Mouse (Mus musculus) spleen, postnatal 10 days (tissue): ENCODE results near the gene 8030474K03Rik.
"Not testable (repeated sequence)": the region's sequence is repeated elsewhere in the genome, so short reads cannot be mapped to it uniquely, and the experiment has no call there.

Source experiments
- DNase-seq, 2 experiments: peaks; one replicate each; pipeline ENCODE4 v3.0.0; 2021 to 2022; ENCODE audit warnings: low spot score in 2 of 2

Gene 8030474K03Rik

DNA sequence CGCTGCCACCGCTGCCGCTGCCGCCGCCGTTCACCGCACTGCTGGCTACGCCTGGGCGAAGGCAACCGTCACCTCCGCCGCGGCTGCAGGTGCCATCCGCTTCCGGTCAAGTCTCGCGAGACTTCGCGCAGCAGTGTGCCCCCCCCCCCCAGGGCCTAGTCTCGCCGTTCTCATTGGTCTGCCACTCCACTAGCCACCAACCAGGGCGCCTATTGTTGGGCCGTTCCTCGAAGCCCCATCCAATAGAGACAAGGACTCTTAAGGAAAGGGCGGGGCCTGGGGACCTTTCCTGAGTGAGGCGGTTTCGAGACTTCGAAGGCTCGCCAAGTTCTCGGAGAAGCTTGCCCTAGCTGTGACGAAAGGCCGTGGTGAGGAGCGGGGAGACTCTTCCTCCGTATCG is at the start of gene 8030474K03Rik, which contains the start of gene Gm4779:
Gene 8030474K03Rik (plus strand): TSS at position 315 of the 400 bp plus-strand sequence.
Gene Gm4779 (minus strand): TSS at position 82 of the 400 bp plus-strand sequence.
- DNase-seq = no peak

DNA sequence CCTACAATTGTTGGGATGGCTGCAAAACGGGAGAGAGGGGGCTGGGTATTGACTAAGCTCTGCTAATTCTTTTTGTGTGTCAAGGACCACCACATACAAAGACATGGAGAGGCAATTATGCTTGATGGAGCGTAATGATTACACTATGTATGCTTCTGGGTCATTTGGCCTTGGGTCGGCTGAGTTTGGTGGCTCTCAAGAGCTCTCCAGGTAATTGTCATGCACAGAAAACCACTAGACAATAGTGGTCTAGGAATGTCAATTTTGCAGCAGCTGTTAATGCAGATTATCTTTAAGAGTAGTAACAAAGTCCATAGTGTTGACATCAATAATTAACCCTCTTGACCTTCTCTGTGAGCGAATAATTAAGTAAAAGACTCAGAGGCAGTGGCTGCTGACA is 44.3 kb upstream of the 8030474K03Rik start:
- no peak for DNase-seq

GRCm38 (mm10) chrX:101754478-101754877 is 40.0 kb upstream of the 8030474K03Rik start:
- DNase-seq = no peak

DNA sequence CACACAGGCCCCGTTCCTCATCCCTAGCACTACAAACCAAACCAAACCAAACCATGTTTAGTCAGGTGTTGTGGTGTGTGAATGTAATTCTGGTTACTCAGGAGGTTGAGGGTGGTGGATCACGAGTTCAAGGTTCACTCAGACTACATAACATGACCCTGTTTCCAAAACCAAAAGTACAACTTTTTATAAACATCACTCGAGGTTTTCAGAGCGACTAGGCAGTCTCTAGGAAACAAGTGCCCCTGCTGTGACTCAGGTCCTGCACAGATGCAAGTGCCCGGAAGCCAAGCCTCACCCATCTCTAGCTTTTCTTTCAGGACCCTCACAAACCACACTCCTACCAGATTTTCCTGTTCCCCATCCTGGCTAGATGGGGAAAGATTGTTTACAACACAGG is 29.8 kb upstream of the 8030474K03Rik start:
- no peak for DNase-seq

DNA sequence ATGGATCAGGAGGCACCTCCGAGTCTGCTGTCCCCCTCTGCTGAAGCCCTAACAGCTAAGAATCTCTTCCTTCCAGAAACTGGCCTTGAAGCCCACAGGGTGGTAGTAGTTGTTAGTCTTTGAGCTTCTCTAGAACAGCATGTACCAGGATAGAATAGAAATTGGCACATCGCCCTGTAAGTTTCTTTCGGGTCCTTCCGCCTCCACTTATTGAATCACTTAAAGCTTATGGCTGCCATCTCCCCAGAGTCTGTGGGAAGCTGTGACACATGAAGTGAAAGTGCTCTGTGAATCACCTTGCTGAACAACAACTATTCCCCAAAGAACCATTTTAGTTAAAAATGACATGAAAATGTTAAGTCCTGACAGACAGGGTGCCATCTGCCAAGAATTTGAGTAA is 29.3 kb upstream of the 8030474K03Rik start:
- DNase-seq = no peak

DNA sequence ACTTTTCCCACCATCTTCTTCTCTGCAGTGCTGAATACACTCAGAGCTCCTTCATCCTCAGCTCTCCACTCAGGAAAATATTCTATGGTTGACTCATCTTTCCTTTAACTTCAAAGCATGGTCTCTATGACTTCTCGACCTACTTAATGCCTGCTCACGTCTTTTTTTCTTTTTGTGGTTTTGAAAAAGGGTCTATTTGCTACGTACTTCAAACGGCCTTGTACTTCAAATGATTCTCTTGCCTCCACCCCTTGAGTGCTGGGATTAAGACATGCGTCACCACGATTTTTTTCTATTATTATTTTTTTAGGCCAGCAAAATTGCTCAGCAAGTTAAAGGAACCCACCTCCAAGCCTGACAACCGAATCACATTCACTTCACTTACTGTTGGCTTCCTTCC is 27.2 kb upstream of the 8030474K03Rik start:
- no peak for DNase-seq

GRCm38 (mm10) chrX:101769478-101769877 is 25.0 kb upstream of the 8030474K03Rik start:
- no peak for DNase-seq

GRCm38 (mm10) chrX:101770307-101770706 is 24.1 kb upstream of the 8030474K03Rik start:
- DNase-seq = peak in 1 of 2 experiments; percentile 19

DNA sequence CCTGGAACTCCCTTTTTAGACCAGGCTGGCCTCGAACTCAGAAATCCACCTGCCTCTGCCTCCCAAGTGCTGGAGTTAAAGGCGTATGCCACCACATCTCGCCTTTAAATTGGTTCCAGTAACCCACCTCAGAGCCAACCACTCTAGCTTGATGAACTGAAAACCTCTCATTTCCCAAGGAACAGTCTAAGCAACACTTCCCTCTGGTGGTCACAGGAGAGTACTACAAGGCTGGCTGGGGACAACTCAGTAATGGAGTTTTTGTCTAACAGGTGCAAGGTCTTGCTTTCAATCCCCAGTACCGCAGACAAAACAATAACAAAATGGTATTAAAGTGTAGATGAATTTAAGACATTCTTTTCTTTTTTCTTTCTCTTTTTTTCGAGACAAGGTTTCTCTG is 22.4 kb upstream of the 8030474K03Rik start:
- peak; percentile 24 to 59 for DNase-seq

- DNase-seq = peak in 1 of 2 experiments; percentile 54
Observed at GRCm38 (mm10) chrX:101791551-101791950, 2.9 kb upstream of the 8030474K03Rik start.

- no peak for DNase-seq
Observed at GRCm38 (mm10) chrX:101805512-101805911, 11.1 kb downstream of the 8030474K03Rik start.

GRCm38 (mm10) chrX:101811750-101812149 is 17.3 kb downstream of the 8030474K03Rik start:
- no peak for DNase-seq

GRCm38 (mm10) chrX:101819163-101819562 is 24.7 kb downstream of the 8030474K03Rik start:
- no peak for DNase-seq

- DNase-seq = not testable (repeated sequence)
Observed at GRCm38 (mm10) chrX:101819980-101820379, 25.5 kb downstream of the 8030474K03Rik start.

DNA sequence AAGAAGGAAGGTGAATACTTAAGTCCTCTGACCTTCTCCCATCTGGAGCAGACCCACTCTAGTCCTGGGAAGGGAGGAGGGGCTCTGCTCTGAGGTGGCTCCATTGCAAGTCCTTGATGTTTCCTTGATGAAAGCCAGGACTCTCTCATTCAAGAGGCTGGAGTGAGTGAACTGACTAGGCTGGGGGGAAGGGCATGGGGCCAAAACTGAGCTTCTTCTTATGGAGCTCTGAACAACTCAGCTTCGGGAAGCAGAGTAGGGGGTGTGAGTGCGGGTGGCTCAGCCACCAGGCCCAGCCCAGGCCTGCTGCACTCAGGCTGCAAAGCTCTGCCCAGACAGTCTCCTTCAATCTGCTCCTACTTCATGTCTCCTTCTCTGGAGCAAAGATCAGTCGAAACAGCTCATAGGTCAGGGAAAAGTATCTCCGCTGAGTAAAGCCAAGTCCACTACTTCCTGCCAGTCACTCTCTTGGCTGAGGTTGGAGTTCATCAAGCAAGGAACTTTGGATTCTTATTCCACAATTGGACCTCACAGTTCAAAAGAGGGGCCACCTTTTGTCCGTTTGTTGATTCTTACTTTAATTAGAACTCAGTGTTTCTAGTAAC is 52.8 kb downstream of the 8030474K03Rik start:
- no peak for DNase-seq
